Mouse (Mus musculus) small intestine, adult 2 months (tissue): ENCODE measurements around the gene Dclk2.

Source experiments
- CTCF ChIP-seq: fragments of 200-500 bp; IDR thresholded peaks from 2 replicates; pipeline ENCODE4 v1.5.1; 2012; ENCODE audit warnings: low read depth, mild to moderate bottlenecking, control low read depth, inconsistent platforms, low read length, moderate library complexity, mixed read lengths; ENCODE audit not compliant: insufficient replicate concordance, insufficient read length; ENCODE audit errors: extremely low read depth
- POLR2A ChIP-seq: fragments of 200-500 bp; IDR thresholded peaks from 2 replicates; pipeline ENCODE4 v1.6.1; 2012; ENCODE audit warnings: low read depth, mild to moderate bottlenecking, control low read depth, inconsistent platforms, low read length, moderate library complexity

DNA sequence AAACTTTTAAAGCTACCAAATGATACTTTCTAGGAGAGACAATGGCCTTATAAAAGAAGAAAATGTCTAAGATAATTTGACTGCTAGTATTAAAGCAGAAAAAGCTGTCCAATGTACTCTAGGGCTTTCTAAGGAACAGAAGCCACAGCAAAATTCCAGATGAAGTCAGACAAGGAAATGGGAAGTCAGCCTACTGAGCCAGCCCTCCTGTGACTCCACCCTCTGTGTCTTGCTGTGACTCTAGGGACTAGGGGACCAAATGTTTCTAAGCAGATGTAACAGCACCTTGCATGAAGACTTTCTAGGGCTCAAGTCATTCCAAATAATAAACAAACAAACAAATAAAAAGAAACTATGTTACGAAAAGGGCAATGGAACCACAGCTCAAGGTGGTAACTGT, 75.1 kb downstream of the Dclk2 start:
- TF ChIP-seq CTCF (no peak), POLR2A (no peak)
